Mouse (Mus musculus): Measurements from ENCODE around the gene Invs.

- TF ChIP-seq CTCF (IDR thresholded peaks at IDR 0.05; ENCODE audit: insufficient read depth, low read depth, low read length): no peak
- no peak for TF ChIP-seq POLR2A (IDR thresholded peaks at IDR 0.05; ENCODE audit: insufficient read depth, low read depth, low read length)
Observed at GRCm38 (mm10) chr4:48334927-48335763, 55.6 kb downstream of the Invs start.
